Mouse (Mus musculus) midbrain, embryonic 14.5 days (tissue): ENCODE results near the gene Srrm2. TPM values are rescaled to one million over a fixed set of nuclear protein-coding genes. Genes with fewer than 3 reads are reported as not detected.
A peak's percentile ranks its signal among the peaks of the same experiment; 100 is the strongest.

Experiments
- ATAC-seq: fragments of 200-750 bp; cut with Nextera tagmentation; 2 replicates; pipeline ENCODE4 v1.8.0; 2017; ENCODE audit warnings: moderate number of reproducible peaks, moderate library complexity; ENCODE audit not compliant: low FRiP score, low TSS enrichment
- DNase-seq: peaks from one replicate; pipeline ENCODE4 v3.0.0-alpha.2; 2015
- H3K27ac ChIP-seq: fragments of 300-500 bp; sonication (generic); replicated peaks from 2 replicates; pipeline ENCODE4 v1.5.1; 2014; ENCODE audit warnings: mild to moderate bottlenecking, low read depth, low read length, moderate library complexity
- H3K27me3 ChIP-seq: fragments of 300-500 bp; sonication (generic); 2 replicates; pipeline ENCODE4 v1.6.1; 2014; ENCODE audit warnings: low read length, control low read depth, mixed read lengths; ENCODE audit not compliant: control insufficient read depth, insufficient read depth
- H3K36me3 ChIP-seq: fragments of 300-500 bp; sonication (generic); 2 replicates; pipeline ENCODE4 v1.6.1; 2014; ENCODE audit warnings: low read length, control low read depth; ENCODE audit not compliant: control insufficient read depth, insufficient read depth
- H3K4me1 ChIP-seq: fragments of 300-500 bp; sonication (generic); 2 replicates; pipeline ENCODE4 v1.6.1; 2014; ENCODE audit warnings: mild to moderate bottlenecking, antibody characterized with exemption, low read length, control low read depth; ENCODE audit not compliant: control insufficient read depth, insufficient read depth
- H3K4me2 ChIP-seq: fragments of 300-500 bp; sonication (generic); 2 replicates; pipeline ENCODE4 v1.6.1; 2014; ENCODE audit warnings: mild to moderate bottlenecking, low read length, moderate library complexity
- H3K4me3 ChIP-seq: fragments of 300-500 bp; sonication (generic); replicated peaks from 2 replicates; pipeline ENCODE4 v1.5.1; 2014; ENCODE audit warnings: low read depth, low read length
- H3K9ac ChIP-seq: fragments of 300-500 bp; sonication (generic); replicated peaks from 2 replicates; pipeline ENCODE4 v1.6.1; 2014; ENCODE audit warnings: mild to moderate bottlenecking, low read length, moderate library complexity
- H3K9me3 ChIP-seq: fragments of 300-500 bp; sonication (generic); 2 replicates; pipeline ENCODE4 v1.6.1; 2016; ENCODE audit warnings: low read length, control low read depth, mixed read lengths; ENCODE audit not compliant: control insufficient read depth
- WGBS: fragments of 180-500 bp; shearing (Covaris S2); extraction: QIAGEN DNeasy Blood & Tissue Kit; methylation state at CpG from one replicate; pipeline ENCODE4 v1.1.7; 2014; 5-methylcytosine and 5-hydroxymethylcytosine counted together
- polyA plus RNA-seq: library from polyadenylated mRNA; unstranded; fragments of >200 nt; fragmentation: Nextera tagmentation; extraction: Ambion mirVana; gene quantifications from 2 replicates; pipeline ENCODE4 v1.2.1, GENCODE M21; 2014

Srrm2 gene
- polyA plus RNA-seq, 1 experiment from 2014 or later: 498 TPM

DNA sequence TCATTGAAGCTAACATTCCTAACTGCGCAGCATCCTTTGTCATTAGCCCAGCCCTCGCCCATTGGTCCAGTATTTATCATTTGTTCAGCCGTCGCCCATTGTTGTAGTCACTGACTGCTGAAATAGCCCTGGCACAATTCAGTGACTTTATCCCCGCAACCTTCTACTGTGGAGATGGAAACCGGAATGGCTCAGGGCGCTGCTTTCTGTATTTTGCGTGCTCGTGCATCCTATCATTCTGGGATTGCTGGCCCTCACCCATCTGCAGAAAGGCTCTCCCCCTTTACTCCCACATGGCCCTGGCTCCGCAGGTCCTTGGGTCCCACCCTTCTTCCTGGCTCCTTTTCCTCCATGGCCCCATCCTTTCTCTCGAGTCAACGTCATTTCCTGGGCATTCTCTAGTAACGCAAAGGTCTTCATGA is 3.8 kb upstream of the Srrm2 start:
- H3K9me3 ChIP-seq: no peaks in the 10 kb centered on the region
- 11% methylated on average over 13 of the region's 13 CpGs for WGBS
- ATAC-seq: peak; percentile 71
- DNase-seq: peak; percentile 80
- H3K4me3 ChIP-seq: peak overlapping the region; percentile 64
- H3K27ac ChIP-seq: peak overlapping the region; percentile 94
- H3K9ac ChIP-seq: peak overlapping the region; percentile 83
- no peaks in the 10 kb centered on the region for H3K27me3 ChIP-seq
- no peaks in the 10 kb centered on the region for H3K36me3 ChIP-seq
- H3K4me1 ChIP-seq: peaks cover 30% of the 10 kb centered on the region
- H3K4me2 ChIP-seq: peak overlapping the region; percentile 72

DNA sequence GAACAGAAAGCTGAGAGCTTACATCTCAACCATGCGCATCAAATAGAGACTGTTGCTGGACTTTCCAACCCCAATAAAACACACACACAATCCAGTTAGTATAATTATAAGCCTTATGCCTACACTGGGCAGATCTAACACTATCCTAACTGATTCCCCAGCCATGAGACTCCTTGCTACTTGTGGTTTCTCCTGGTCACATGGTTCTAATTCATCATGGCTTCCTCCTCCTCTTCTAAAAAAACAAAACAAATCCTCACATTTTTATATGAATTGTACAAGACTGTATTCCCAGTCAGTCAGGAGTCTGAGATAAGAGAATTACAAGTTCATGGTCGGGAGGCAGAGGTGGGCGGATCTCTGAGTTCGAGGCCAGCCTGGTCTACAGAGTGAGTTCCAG is 1.4 kb upstream of the Srrm2 start:
- Histone ChIP-seq H3K9me3 (no peaks in the 10 kb centered on the region), H3K4me3 (no peak overlapping the region), H3K36me3 (peaks cover 3% of the 10 kb centered on the region; the same call in 1 of the 2 replicates), H3K9ac (no peak overlapping the region), H3K27ac (no peak overlapping the region), H3K4me1 (peaks cover 38% of the 10 kb centered on the region), H3K4me2 (no peak overlapping the region), H3K27me3 (no peaks in the 10 kb centered on the region)
- 91% methylated on average over 4 of the region's 4 CpGs for WGBS
- DNase-seq (no peak), ATAC-seq (no peak)

DNA sequence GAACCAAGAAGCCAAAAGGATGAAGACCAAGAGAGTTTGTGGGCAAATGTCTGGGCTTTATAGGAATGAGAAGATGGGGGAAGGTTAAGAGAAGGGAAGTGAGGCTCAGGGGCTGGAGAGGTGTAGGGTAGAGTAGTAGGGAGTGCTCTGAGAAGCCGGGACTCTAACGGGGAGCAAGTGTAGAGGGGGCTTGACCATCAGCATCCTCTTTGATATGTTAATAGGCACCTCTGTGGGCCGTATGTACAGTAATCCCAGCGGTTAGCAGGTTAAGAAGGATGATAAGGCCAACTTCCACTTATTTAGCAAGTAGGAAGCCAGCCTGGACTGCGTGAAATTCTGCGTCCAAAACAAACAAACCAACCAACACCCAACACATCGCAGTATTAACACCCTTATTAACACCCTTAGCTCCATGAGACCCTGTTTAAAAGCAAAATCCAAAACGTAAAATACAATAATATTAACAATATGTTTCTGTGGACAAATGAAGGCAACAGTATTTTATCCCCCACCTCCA is 523 bp upstream of the Srrm2 start:
- Histone ChIP-seq H3K9me3 (no peaks in the 10 kb centered on the region), H3K4me2 (peak overlapping the region; percentile 72), H3K4me3 (peak overlapping the region; percentile 41), H3K27ac (peak overlapping the region; percentile 98), H3K27me3 (no peaks in the 10 kb centered on the region), H3K4me1 (peaks cover 38% of the 10 kb centered on the region), H3K9ac (peak overlapping the region; percentile 83), H3K36me3 (peaks cover 4% of the 10 kb centered on the region; the same call in 1 of the 2 replicates)
- ATAC-seq (no peak), DNase-seq (no peak)
- WGBS: 9% methylated on average over 8 of the region's 8 CpGs

DNA sequence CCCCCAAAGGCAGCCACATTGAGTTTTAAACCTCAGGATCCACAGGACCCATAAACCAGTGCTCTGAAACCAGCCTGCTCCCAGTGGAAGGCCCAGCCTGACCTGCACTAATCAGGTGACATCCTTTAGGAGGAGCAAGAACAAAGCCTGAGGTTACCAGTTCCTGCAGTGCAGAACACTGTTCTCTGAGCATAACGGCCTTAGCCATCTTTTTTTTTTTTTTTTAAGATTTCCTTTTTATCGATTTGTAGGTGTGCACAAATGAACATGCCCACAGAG is 686 bp downstream of the Srrm2 start:
- peak; percentile 46; the same call in 1 of the 2 replicates for ATAC-seq
- 63% methylated on average over 2 of the region's 2 CpGs for WGBS
- H3K27me3 ChIP-seq: no peaks in the 10 kb centered on the region

DNA sequence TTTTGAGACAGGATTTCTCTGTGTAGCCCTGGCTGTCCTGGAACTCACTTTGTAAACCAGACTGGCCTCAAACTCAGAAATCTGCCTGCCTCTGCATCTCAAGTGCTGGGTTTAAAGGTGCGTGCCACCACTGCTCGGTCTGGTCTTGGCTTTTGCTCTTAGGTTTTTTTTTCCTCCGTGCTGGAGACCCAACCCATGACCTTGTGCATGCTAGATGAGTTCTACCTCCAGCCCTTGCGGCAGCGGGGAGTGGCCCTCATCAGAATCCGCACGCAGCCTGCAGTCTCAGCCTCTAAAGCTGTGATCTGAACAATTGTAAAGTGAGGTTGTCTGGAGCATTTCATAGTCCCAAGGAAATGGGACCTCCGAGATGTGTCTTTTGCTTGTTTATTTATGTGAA is 5.0 kb downstream of the Srrm2 start:
- DNase-seq (no peak), ATAC-seq (no peak)
- H3K4me1 ChIP-seq: peaks cover 20% of the 10 kb centered on the region
- H3K9ac ChIP-seq: no peak overlapping the region
- H3K4me2 ChIP-seq: no peak overlapping the region
- H3K36me3 ChIP-seq: peaks cover 4% of the 10 kb centered on the region
- H3K27ac ChIP-seq: no peak overlapping the region
- H3K4me3 ChIP-seq: no peak overlapping the region
- WGBS: 96% methylated on average over 8 of the region's 8 CpGs
- no peaks in the 10 kb centered on the region for H3K9me3 ChIP-seq
- H3K27me3 ChIP-seq: no peaks in the 10 kb centered on the region

More for the DNA sequence above, 686 bp downstream of the Srrm2 start:
- no peak for DNase-seq
- H3K4me3 ChIP-seq: peak overlapping the region; percentile 41
- H3K9me3 ChIP-seq: no peaks in the 10 kb centered on the region
- peak overlapping the region; percentile 83 for H3K9ac ChIP-seq
- H3K4me1 ChIP-seq: peaks cover 33% of the 10 kb centered on the region
- H3K27ac ChIP-seq: peak overlapping the region; percentile 98
- peak overlapping the region; percentile 72 for H3K4me2 ChIP-seq
- peaks cover 4% of the 10 kb centered on the region for H3K36me3 ChIP-seq

DNA sequence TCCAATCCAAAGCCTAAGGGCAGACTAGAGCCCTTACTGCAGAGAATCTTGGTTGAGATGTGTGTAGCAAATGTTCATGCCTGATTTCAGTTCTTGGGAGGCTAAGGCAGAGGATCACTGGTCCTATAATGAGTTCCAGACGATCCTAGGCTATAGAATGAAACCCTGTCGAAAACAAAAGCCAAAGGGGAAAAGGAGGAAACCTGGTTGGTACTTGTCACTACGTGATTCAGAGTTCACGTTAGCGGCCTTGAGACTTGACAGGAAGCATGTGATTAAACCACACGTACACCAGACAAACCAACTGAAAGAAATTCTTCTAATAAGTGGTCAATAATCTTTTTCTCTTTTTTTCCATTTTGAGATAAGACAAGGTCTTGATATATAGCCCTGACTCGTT is 7.0 kb downstream of the Srrm2 start:
- WGBS: 83% methylated on average over 7 of the region's 7 CpGs

DNA sequence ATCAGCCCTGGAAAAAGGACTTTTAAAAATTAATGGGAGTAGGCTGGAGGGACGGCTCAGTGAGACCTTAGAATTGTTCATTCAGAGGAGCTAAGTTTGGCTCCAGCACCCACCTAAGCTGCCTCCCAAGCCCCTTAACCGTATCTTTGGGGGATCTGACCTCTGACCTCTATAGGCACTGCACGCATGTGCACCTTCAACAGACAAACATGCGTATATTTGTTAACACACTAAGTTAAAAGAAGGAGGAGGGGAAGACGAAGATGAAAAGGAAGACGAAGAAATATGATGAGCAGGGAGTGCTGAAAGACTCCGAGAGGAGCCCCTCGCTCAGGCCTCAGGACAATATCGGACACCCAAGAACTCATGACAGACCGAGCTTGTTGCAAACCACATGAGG is 11.3 kb downstream of the Srrm2 start:
- WGBS: 93% methylated on average over 10 of the region's 10 CpGs
- H3K4me2 ChIP-seq: no peak overlapping the region
- H3K36me3 ChIP-seq: no peaks in the 10 kb centered on the region
- ATAC-seq (no peak), DNase-seq (no peak)
- peaks cover 24% of the 10 kb centered on the region for H3K4me1 ChIP-seq
- H3K4me3 ChIP-seq: no peak overlapping the region
- H3K27me3 ChIP-seq: no peaks in the 10 kb centered on the region
- no peak overlapping the region for H3K9ac ChIP-seq
- H3K27ac ChIP-seq: no peak overlapping the region
- no peaks in the 10 kb centered on the region for H3K9me3 ChIP-seq

More for the DNA sequence above, 7.0 kb downstream of the Srrm2 start:
- no peak overlapping the region for H3K9ac ChIP-seq
- DNase-seq (no peak), ATAC-seq (no peak)
- H3K4me2 ChIP-seq: no peak overlapping the region
- no peaks in the 10 kb centered on the region for H3K27me3 ChIP-seq
- no peak overlapping the region for H3K4me3 ChIP-seq
- H3K27ac ChIP-seq: no peak overlapping the region
- H3K4me1 ChIP-seq: peaks cover 2% of the 10 kb centered on the region; the same call in 1 of the 2 replicates
- H3K9me3 ChIP-seq: no peaks in the 10 kb centered on the region
- H3K36me3 ChIP-seq: peaks cover 4% of the 10 kb centered on the region

DNA sequence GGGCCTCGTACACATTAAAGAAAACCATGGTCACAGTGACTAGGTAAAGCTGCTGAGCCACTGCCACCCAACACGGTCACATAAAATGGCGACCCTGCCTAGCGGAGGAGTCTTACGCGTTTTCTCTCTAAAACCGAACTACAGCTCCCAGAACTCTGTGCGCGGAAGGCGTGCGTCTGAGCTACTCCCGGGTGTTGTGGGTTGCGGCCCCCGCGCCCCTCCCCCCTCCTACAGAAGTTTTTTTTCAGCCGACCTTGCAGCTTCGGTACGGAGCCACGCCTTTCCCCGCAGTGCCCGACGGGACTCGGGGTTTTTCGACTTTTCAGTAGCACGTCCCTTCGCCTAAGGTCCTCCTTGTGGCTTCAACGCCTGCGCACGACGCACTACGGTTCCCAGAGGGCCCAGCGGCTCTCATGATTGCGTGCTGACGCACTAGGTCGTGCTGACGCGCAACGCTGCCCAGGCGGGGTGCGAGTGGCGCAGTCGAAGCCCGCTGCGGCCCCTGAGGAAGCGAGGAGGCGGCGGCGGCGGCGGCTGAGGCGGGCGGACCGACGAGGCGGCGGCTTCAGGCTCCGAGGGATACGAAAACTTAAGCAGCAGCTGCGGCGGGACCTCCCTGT is 12.5 kb downstream of the Srrm2 start:
- Histone ChIP-seq H3K36me3 (peaks cover 10% of the 10 kb centered on the region), H3K9me3 (no peaks in the 10 kb centered on the region), H3K4me1 (peaks cover 31% of the 10 kb centered on the region), H3K27ac (peak overlapping the region; percentile 99), H3K9ac (peak overlapping the region; percentile 87), H3K27me3 (no peaks in the 10 kb centered on the region), H3K4me3 (peak overlapping the region; percentile 99), H3K4me2 (peak overlapping the region; percentile 74)
- ATAC-seq (peak; percentile 98), DNase-seq (peak; percentile 100)
- under 1% methylated on average over 60 of the region's 60 CpGs for WGBS

DNA sequence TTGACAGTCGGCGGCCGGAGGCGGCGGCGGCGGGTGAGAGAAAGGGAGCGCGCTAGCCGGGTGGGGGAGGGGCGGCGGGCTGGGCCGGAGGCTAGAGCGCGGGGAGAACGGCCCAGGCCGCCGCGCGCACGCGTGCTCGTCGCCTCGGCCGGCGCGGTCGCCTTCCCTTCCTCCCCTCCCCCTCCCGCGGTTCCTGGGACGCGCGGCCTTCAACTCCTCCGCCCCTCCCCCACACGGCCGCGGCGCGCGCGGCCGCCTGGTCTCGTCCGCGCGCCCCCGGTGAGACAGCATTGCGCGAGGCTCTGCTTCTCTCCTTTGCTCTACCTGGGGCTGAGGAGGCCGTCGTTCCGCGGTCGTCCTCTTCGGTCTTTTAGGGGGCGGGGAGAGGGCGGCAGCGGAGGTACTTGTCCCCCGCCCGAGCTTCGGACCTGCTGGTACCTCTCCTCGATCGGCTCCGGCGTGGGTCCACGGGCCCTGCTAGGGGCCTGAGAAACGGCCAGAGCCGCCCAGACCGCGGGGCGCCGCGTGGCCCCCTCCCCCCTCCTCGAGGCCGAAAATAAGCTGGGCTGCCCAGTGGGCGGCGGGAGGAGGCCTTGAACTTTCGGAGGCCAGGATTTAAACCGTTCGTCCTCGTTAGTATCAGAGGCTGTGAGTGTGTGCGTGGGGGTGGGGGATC is 13.2 kb downstream of the Srrm2 start:
- H3K9me3 ChIP-seq: no peaks in the 10 kb centered on the region
- DNase-seq (peak; percentile 96), ATAC-seq (peak; percentile 74)
- peak overlapping the region; percentile 99 for H3K4me3 ChIP-seq
- no peaks in the 10 kb centered on the region for H3K27me3 ChIP-seq
- H3K4me1 ChIP-seq: peaks cover 31% of the 10 kb centered on the region
- H3K36me3 ChIP-seq: peaks cover 17% of the 10 kb centered on the region
- H3K27ac ChIP-seq: peak overlapping the region; percentile 99
- peak overlapping the region; percentile 74 for H3K4me2 ChIP-seq
- under 1% methylated on average over 57 of the region's 83 CpGs for WGBS
- peak overlapping the region; percentile 87 for H3K9ac ChIP-seq
